Mouse (Mus musculus) CD8-positive naive resting alpha-beta T cell, adult 2 months (primary cell): ENCODE data around the gene Tmem88.
"Not testable (repeated sequence)": the region's sequence is repeated elsewhere in the genome, so short reads cannot be mapped to it uniquely, and the experiment has no call there.

Experiments used
- DNase-seq, 2 experiments: peaks; one replicate each; pipeline ENCODE4 v3.0.0; 2022; ENCODE audit warnings: low read depth in 2 of 2, low spot score in 2 of 2

The Tmem88 gene

GRCm38 (mm10) chr11:69404595-69405396 lies 6.8 kb upstream of the Tmem88 start:
- no peak for DNase-seq

DNA sequence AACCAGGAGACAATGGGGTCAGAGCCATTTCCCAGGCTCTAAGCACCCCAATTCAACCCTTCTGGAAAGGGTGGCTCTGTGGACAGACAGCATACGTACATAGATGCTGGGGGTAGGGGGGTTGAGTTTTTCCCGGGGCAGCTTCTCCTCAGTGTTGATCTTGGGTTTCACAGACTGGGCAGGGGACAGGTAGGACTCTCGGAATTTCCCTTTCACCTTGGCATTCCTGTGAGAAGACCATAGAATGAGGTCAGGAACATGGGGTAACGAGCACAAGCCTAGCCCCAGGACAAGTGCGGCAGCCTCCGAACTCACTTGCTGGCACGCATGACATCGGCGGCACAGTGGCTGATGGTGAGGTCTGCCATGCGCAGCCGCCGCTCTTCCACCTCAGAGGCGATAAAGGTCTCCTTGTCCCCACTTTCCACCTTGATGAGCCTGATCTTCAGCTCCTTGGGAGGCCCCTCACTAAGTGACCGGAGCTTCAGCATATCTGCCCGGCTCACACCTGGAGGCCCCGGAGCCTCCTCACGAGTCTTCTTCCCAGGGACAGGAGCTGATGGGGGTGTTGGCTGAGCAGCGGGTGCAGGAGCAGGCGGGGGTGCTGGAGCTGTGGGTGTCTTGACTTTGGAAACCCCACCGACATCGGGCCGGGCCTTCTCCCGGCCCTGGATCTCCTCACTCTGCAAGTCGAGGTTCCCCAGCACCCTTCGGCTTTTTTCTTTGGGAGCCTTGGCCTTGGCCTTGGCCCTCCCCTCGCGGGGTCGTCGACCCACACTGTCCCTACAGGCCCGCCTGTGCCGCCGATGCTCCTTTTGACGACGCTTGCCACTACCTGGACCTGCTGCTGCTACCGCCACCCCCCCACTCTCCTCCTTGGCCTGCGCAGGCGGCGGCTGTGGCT lies 5.9 kb upstream of the Tmem88 start:
- no peak for DNase-seq

DNA sequence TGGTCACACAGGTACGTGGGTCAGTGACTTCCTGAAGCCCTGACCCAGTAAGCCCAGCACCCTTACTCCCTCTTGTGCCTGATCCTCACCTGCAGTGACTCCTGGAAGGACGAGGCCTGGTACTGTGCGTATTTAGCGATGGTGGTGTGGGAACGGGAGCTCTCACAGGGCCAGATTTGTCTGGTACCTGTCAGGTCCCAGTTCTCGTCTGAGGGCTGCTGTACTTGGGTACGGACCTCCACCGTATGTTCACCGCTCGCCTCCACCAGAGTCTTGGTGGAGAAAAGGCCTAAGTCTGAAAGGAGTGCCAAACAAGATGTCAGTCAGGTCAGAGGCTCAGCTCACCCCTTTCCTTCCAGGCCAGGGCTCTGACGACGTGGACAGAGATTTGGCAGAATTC lies 4.0 kb upstream of the Tmem88 start:
- no peak for DNase-seq

- peak; percentile 84 to 85 for DNase-seq
Measured at GRCm38 (mm10) chr11:69401210-69401637, 3.2 kb upstream of the Tmem88 start.

DNA sequence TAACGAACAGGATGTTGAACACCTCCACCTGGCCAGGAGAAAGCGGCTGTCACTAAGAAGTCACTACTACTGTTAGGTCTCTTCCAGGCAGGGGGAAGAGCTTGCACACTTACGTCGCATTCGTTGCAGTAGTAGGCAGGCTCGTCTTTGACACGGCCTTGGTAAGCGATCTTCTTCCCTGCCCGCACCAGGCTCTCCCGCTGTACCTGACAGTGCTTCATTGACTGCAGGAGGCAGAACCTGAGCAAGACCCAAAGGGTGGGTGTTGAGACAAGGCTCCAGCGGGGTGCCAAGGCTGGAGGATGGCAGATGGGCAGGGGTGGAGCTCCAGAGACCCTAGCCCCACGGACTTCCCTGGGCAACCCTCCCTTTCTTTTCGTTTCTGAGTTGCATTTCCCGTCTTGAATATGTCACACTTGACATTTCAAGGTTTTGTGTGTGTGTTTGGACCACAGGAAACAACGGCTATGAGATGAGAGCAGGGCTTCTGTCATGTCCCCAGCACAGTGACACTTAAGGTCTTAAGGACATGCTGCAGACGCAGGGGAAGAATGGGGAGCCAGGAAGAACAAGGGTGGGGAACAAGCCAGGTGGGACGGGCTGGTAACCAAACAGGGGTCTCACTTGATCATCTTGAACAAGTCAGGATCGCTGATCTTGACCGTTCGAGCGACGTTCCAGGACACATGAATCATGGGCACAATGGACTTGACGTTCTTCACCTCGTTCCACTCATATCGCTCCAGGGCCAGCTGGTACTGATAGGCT lies 2.2 kb upstream of the Tmem88 start:
- no peak for DNase-seq

GRCm38 (mm10) chr11:69399201-69400082 lies 1.4 kb upstream of the Tmem88 start:
- no peak for DNase-seq

DNA sequence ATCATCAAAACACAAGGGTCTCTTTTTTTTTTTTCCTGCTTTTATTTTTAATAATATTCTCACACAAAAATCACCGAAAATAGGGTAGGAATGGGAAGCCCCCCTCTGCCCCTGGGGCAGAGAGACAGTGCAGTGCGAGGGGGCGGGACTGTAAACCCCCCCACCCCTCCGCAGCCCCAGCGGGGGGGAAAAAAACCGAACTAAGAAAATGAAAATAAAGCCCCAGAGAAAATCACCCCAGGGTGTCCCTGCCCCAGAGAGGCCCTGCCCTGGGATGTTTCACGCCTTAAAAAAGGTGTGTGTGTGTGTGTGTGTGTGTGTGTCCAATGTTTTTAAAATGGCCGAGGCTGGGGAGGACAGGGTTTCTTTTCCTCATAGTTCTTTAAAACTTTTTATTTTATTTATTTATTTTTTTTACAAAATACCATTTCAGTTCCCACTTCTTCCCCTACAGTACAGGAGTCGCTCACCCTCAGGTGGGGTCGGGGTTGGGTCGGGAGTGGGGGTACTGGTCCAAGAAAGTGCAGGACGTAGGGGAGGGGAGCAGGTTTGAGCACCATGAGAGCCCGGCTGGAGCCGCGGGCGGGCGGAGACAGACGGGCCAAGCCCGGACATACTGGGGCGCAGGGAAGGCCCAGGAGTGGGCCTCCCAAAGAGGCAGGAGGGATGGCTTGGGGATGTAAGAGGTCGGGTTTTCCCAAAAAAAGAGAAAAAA lies 609 bp upstream of the Tmem88 start:
- no peak for DNase-seq

GRCm38 (mm10) chr11:69397581-69398057 lies 415 bp downstream of the Tmem88 start:
- DNase-seq, result no peak

- no peak for DNase-seq
Measured at GRCm38 (mm10) chr11:69396772-69397171, 1.3 kb downstream of the Tmem88 start.

- peak; percentile 95 to 96 for DNase-seq
Measured at GRCm38 (mm10) chr11:69395634-69396373, 2.2 kb downstream of the Tmem88 start.

- peak; percentile 82 to 84 for DNase-seq
Measured at GRCm38 (mm10) chr11:69395235-69395633, 2.8 kb downstream of the Tmem88 start, which contains the start of the genes Naa38 and Cyb5d1. TSS of gene Naa38 (plus strand) at chr11:69395487. TSS of gene Cyb5d1 (minus strand) at chr11:69395631.

DNA sequence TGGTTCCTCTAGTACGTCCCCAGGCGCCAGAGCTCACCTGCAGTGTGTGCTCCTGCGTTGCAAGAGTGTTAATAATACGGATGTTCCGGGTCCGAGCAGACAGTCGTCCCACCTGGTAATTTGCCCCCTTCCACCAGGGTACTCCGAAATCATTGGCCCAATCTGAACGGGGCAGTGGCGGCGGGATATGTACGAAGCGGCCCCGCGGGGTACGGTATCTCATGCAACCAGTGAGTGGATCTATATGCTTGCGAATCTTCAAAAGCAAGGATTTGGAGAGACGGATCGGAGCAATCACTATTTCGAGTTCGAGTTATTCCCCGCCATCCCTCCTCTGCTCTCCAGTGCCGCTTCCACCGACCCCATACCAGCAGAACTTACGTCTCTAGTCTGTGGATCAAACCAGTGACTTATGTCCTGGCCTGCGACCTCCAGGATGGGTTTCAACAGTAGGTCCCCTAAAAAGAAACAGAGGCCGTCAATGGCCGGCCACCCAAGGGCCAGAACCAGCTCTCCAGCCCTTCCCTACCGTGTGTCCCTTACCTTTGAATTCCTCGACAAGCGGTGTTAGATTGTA lies 3.4 kb downstream of the Tmem88 start:
- DNase-seq, result not testable (repeated sequence)

GRCm38 (mm10) chr11:69390400-69391034 lies 7.5 kb downstream of the Tmem88 start:
- peak in 1 of 2 experiments; percentile 77 for DNase-seq

GRCm38 (mm10) chr11:69389531-69390399 lies 8.3 kb downstream of the Tmem88 start:
- no peak for DNase-seq

GRCm38 (mm10) chr11:69388680-69389079 lies 9.4 kb downstream of the Tmem88 start:
- no peak for DNase-seq

DNA sequence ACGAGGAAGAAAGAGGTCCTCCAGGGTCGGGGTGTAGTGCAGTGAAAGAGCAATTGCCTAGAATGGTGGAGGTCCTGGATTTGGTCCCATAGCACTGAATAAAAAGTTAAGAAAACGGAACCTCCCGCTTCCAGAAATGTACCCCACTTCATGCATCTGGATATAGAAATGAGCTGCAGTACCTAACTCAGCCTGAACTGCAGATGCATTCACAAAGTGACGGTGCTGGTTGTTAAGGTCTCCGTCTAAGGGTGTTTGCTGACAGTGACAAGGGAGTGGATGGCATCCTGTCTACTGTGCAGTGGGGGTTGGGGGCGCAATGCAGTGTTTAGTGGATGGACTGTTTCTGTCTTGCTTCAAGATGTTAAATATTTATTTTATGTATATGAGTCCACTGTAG lies 11.3 kb downstream of the Tmem88 start:
- DNase-seq, result no peak

DNA sequence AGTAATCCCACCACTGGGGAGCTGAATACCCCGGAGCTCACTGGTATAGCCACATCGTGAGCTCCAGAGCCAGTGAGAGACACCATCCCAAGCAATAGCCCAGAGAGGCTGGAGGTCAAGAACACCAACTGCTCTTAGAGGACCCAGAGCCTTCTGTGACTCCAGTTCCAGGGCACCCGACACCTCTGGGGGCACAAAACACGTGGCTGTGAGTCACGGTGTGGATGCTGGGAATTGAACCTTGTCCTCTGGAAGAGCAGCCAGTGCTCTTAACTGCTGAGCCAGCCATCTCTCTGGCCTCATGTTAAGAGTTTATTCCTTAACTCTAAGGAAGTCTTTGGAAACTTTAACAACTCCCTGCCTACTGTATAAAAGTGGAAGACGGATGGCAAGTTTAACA lies 13.1 kb downstream of the Tmem88 start:
- no peak for DNase-seq
